Mouse (Mus musculus): ENCODE measurements around the gene Olfr453. TPM values are rescaled to one million over a fixed set of nuclear protein-coding genes. Genes with fewer than 3 reads are reported as not detected.

Gene Olfr453
- polyA plus RNA-seq, 1 experiment from 2014 or later: not detected

DNA sequence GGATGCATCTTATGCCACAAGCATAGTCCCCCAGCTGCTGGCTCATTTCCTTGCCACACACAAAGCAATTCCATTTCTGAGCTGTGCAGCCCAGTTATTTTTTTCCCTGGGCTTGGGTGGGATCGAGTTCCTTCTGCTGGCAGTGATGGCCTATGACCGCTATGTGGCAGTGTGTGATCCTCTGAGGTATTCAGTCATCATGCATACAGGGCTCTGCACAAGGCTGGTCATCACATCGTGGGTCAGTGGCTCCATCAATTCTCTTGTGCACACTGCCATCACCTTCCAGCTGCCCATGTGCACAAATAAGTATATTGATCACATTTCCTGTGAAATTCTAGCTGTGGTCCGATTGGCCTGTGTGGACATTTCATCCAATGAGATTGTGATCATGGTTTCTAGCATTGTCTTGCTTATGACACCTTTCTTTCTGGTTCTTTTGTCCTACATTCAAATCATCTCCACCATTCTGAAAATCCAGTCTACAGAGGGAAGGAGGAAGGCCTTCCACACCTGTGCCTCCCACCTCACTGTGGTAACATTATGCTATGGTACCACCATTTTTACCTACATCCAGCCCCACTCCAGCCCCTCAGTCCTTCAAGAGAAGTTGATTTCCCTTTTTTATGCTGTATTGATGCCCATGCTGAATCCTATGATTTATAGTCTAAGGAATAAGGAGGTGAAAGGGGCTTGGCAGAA is 51.2 kb downstream of the Olfr453 start:
- ATAC-seq (replicated peaks; ENCODE audit: low FRiP score): no peak
- H3K9me3 ChIP-seq (replicated peaks): no peaks in the 10 kb centered on the region
- H3K4me2 ChIP-seq: no peak overlapping the region
- no peaks in the 10 kb centered on the region for H3K36me3 ChIP-seq
- no peak overlapping the region for H3K4me3 ChIP-seq (replicated peaks)
- 51% methylated on average over 4 of the region's 4 CpGs for WGBS
- H3K4me1 ChIP-seq: no peaks in the 10 kb centered on the region
- no peak overlapping the region for H3K27ac ChIP-seq
- H3K9ac ChIP-seq: no peak overlapping the region
- no peaks in the 10 kb centered on the region for H3K27me3 ChIP-seq

DNA sequence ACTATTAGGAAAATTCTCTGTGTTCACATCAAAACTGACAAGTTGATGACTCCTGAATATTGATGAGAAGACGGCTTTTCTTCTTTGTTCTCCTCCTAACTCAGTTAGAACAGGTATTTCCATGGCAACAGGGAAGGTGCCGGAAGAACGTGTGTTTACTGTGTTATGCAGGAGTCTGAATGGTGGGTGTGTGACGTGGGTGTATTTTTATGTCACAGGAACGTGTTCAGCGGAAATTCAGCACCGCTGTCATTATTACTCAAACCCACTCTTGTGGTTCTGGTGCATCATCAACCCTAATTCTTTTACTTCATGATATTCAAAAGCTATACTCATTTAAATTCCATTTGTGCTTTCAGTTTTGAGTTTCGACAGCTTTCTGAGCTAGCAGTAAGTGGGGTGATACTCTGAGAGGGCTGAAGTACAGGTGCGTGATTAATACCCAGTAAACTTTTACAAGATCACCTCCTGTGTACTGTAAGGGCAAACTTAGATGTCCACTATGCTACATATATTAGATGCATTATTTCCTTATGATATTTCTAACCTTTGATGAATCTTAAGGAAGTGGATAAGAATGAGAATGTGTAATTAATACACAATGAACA is 51.9 kb downstream of the Olfr453 start:
- Histone ChIP-seq H3K4me2 (no peak overlapping the region), H3K27ac (no peak overlapping the region), H3K4me1 (no peaks in the 10 kb centered on the region), H3K9me3 (replicated peaks) (no peaks in the 10 kb centered on the region), H3K36me3 (no peaks in the 10 kb centered on the region), H3K9ac (no peak overlapping the region), H3K27me3 (no peaks in the 10 kb centered on the region), H3K4me3 (replicated peaks) (no peak overlapping the region)
- no peak for ATAC-seq (replicated peaks; ENCODE audit: low FRiP score)
- 84% methylated on average over 9 of the region's 9 CpGs for WGBS

DNA sequence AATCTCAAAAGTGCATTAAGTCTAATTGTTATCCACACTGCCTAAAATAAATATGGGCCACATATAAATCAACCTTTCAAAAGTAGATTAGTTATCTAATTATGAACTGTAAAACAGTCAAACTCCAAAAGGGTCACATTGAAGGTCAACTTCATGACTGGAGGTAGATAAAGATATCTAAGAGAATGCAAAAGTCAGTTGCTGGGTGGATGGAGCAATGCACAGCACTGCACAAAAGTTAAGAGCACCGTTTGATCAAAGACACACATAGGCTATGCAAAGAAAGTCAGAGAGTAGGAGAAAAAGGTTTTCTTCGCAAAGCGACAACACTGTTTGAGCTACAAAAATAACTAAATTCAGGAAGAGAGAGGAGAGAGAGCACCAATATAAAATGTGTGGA is 55.8 kb downstream of the Olfr453 start:
- Histone ChIP-seq H3K4me2 (no peak overlapping the region), H3K36me3 (no peaks in the 10 kb centered on the region), H3K9me3 (replicated peaks) (no peaks in the 10 kb centered on the region), H3K27me3 (no peaks in the 10 kb centered on the region), H3K9ac (no peak overlapping the region), H3K27ac (no peak overlapping the region), H3K4me1 (no peaks in the 10 kb centered on the region), H3K4me3 (replicated peaks) (no peak overlapping the region)
- ATAC-seq (replicated peaks; ENCODE audit: low FRiP score): no peak
- WGBS: 85% methylated on average over 3 of the region's 3 CpGs

Other genes with a start within 250 kb of the Olfr453 start
- gene Olfr455, start 191.8 kb upstream of the Olfr453 start, polyA plus RNA-seq (2015; fragmentation: Nextera tagmentation; extraction: Ambion mirVana): not detected in 2 replicates
- not detected in 2 replicates for gene Tcaf3, start 141.7 kb upstream of the Olfr453 start, polyA plus RNA-seq (2015; fragmentation: Nextera tagmentation; extraction: Ambion mirVana)
- 5.2 and 5.8 TPM in 2 replicates for gene Tcaf2, start 94.1 kb upstream of the Olfr453 start, polyA plus RNA-seq (2015; fragmentation: Nextera tagmentation; extraction: Ambion mirVana)
- 85.1 and 87.6 TPM in 2 replicates for gene Tcaf1, start 29.3 kb upstream of the Olfr453 start, polyA plus RNA-seq (2015; fragmentation: Nextera tagmentation; extraction: Ambion mirVana)
- not detected in 2 replicates for gene Olfr38, start 17.0 kb downstream of the Olfr453 start, polyA plus RNA-seq (2015; fragmentation: Nextera tagmentation; extraction: Ambion mirVana)
- not detected in 2 replicates for gene Olfr452, start 45.7 kb downstream of the Olfr453 start, polyA plus RNA-seq (2015; fragmentation: Nextera tagmentation; extraction: Ambion mirVana)
- not detected in 2 replicates for gene Olfr450, start 72.6 kb downstream of the Olfr453 start, polyA plus RNA-seq (2015; fragmentation: Nextera tagmentation; extraction: Ambion mirVana)
- not detected in 2 replicates for gene Olfr449, start 95.0 kb downstream of the Olfr453 start, polyA plus RNA-seq (2015; fragmentation: Nextera tagmentation; extraction: Ambion mirVana)
- not detected in 2 replicates for gene Olfr448, start 151.1 kb downstream of the Olfr453 start, polyA plus RNA-seq (2015; fragmentation: Nextera tagmentation; extraction: Ambion mirVana)
- not detected in 2 replicates for gene Olfr447, start 169.5 kb downstream of the Olfr453 start, polyA plus RNA-seq (2015; fragmentation: Nextera tagmentation; extraction: Ambion mirVana)
- gene Olfr446, start 182.0 kb downstream of the Olfr453 start, polyA plus RNA-seq (2015; fragmentation: Nextera tagmentation; extraction: Ambion mirVana): not detected in 2 replicates
- not detected in 2 replicates for gene Olfr444, start 209.7 kb downstream of the Olfr453 start, polyA plus RNA-seq (2015; fragmentation: Nextera tagmentation; extraction: Ambion mirVana)

Data from kidney, embryonic 15.5 days (tissue).